Mouse (Mus musculus): ENCODE measurements around the gene Rnf227. TPM values are rescaled to one million over a fixed set of nuclear protein-coding genes. Genes with fewer than 3 reads are reported as not detected.

The Rnf227 gene
- polyA plus RNA-seq, 1 experiment: 0.06 TPM

GRCm38 (mm10) chr11:69372056-69372779 lies 32.0 kb downstream of the Rnf227 start:
- no peak for TF ChIP-seq TAL1 (IDR thresholded peaks at IDR 0.05; ENCODE audit: low read length)
- no peak for TF ChIP-seq GATA1 (IDR thresholded peaks at IDR 0.05; ENCODE audit: low read length)
- peaks cover 52% of the 10 kb centered on the region for H3K27me3 ChIP-seq (ENCODE audit: control insufficient read depth)
- H3K36me3 ChIP-seq (ENCODE audit: control insufficient read depth): peaks cover 5% of the 10 kb centered on the region; the same call in 1 of the 2 replicates
- H3K4me1 ChIP-seq (ENCODE audit: control insufficient read depth): peaks cover 71% of the 10 kb centered on the region
- peak overlapping the region; percentile 59 for H3K4me3 ChIP-seq (replicated peaks)
- H3K9me3 ChIP-seq (ENCODE audit: control insufficient read depth, low read length): peaks cover 7% of the 10 kb centered on the region; the same call in 1 of the 2 replicates

DNA sequence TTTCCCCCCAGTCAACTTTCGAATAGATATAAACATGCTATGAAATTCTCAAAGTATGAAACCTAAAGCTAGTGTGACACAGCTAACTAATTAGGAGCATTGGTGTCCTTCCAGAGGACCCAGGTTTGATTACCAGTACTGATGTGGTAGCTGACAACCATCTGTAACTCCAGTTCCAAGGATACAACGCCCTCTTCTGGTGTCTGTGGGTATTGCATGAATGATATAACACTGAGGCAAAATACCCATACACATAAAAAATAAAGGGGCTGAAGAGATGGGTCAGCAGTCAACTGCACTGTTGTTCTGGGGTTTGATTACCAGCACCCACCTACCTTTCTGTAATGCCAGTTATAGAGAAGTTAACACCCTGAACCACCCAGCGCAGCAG lies 32.5 kb downstream of the Rnf227 start:
- H3K4me3 ChIP-seq (replicated peaks): peak overlapping the region; percentile 59
- peaks cover 70% of the 10 kb centered on the region for H3K4me1 ChIP-seq (ENCODE audit: control insufficient read depth)
- H3K27me3 ChIP-seq (ENCODE audit: control insufficient read depth): peaks cover 47% of the 10 kb centered on the region
- peaks cover 6% of the 10 kb centered on the region; the same call in 1 of the 2 replicates for H3K9me3 ChIP-seq (ENCODE audit: control insufficient read depth, low read length)
- TF ChIP-seq GATA1 (IDR thresholded peaks at IDR 0.05; ENCODE audit: low read length) (no peak), TAL1 (IDR thresholded peaks at IDR 0.05; ENCODE audit: low read length) (no peak)
- peaks cover 5% of the 10 kb centered on the region; the same call in 1 of the 2 replicates for H3K36me3 ChIP-seq (ENCODE audit: control insufficient read depth)

DNA sequence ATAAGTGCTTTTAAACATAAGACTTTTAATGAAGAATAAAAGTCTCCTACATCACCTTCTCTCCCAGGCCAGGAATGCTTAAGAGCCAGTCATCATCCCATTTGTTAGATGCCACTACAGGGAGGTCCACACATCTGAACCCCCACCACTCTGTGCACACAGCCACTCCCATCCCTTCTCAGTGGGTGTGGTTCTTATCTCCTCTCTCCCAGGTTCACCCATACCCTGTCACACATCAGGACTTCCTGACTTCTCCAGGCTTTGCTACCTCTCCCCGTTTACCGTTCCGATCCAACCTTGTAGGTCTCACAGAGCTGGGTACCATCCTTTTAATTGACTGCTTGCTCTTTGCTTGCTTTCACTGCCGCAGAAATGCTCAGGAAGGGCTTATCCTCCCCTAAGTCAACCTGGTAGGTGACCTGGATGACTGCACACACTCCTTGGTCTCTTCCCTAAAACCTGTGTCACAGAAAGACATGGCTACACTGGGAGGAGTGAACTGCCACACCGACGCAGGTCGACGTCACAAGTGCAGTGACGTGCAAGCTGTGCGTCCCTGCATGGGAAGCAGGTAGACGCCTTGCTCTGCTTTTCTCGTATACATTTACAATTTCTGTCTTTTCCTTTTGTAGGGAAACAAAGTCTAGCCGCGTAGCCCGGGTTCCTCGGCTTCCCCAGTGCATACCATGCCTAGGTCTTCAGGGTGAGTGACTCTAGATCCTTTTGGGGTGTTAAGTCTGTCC lies 33.1 kb downstream of the Rnf227 start:
- Histone ChIP-seq H3K36me3 (ENCODE audit: control insufficient read depth) (peaks cover 5% of the 10 kb centered on the region; the same call in 1 of the 2 replicates), H3K4me1 (ENCODE audit: control insufficient read depth) (peaks cover 63% of the 10 kb centered on the region), H3K4me3 (replicated peaks) (peak overlapping the region; percentile 59), H3K9me3 (ENCODE audit: control insufficient read depth, low read length) (peaks cover under 1% of the 10 kb centered on the region; the same call in 1 of the 2 replicates), H3K27me3 (ENCODE audit: control insufficient read depth) (peaks cover 41% of the 10 kb centered on the region)
- TF ChIP-seq GATA1 (IDR thresholded peaks at IDR 0.05; ENCODE audit: low read length): peak; percentile 78
- peak; percentile 69 for TF ChIP-seq TAL1 (IDR thresholded peaks at IDR 0.05; ENCODE audit: low read length)

- TF ChIP-seq TAL1 (IDR thresholded peaks at IDR 0.05; ENCODE audit: low read length) (no peak), GATA1 (IDR thresholded peaks at IDR 0.05; ENCODE audit: low read length) (no peak)
- H3K27me3 ChIP-seq (ENCODE audit: control insufficient read depth): peaks cover 18% of the 10 kb centered on the region
- H3K4me3 ChIP-seq (replicated peaks): no peak overlapping the region
- H3K9me3 ChIP-seq (ENCODE audit: control insufficient read depth, low read length): no peaks in the 10 kb centered on the region
- H3K36me3 ChIP-seq (ENCODE audit: control insufficient read depth): peaks cover 5% of the 10 kb centered on the region; the same call in 1 of the 2 replicates
- peaks cover 60% of the 10 kb centered on the region for H3K4me1 ChIP-seq (ENCODE audit: control insufficient read depth)
These were observed 35.4 kb downstream of the Rnf227 start for GRCm38 (mm10) chr11:69375646-69376045.

DNA sequence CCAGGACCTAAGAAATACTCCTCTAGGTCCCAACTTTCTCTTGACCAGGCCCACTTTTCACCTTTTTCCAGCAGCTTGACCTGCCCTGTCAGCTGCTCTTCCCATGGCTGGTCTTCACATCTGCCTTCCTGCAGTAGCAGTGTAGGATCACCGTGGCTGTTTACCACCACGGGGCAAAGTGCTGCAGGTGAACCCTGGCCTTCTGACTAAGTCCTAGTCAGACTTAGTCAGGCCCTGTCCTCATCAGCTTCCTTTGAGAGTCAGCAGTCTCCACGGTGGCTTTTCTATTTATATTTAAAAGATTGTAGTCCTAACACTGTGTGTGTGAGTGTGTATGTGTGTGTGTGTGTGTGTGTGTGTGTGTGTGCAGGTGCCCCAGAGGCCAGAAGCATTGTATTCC lies 37.5 kb downstream of the Rnf227 start:
- Histone ChIP-seq H3K36me3 (ENCODE audit: control insufficient read depth) (peaks cover 5% of the 10 kb centered on the region; the same call in 1 of the 2 replicates), H3K4me3 (replicated peaks) (no peak overlapping the region), H3K9me3 (ENCODE audit: control insufficient read depth, low read length) (no peaks in the 10 kb centered on the region), H3K27me3 (ENCODE audit: control insufficient read depth) (peaks cover 5% of the 10 kb centered on the region), H3K4me1 (ENCODE audit: control insufficient read depth) (peaks cover 39% of the 10 kb centered on the region)
- TF ChIP-seq GATA1 (IDR thresholded peaks at IDR 0.05; ENCODE audit: low read length) (no peak), TAL1 (IDR thresholded peaks at IDR 0.05; ENCODE audit: low read length) (no peak)

GRCm38 (mm10) chr11:69379600-69379999 lies 39.3 kb downstream of the Rnf227 start:
- peaks cover 5% of the 10 kb centered on the region; the same call in 1 of the 2 replicates for H3K27me3 ChIP-seq (ENCODE audit: control insufficient read depth)
- H3K4me3 ChIP-seq (replicated peaks): no peak overlapping the region
- peaks cover 3% of the 10 kb centered on the region; the same call in 1 of the 2 replicates for H3K36me3 ChIP-seq (ENCODE audit: control insufficient read depth)
- peaks cover 21% of the 10 kb centered on the region for H3K4me1 ChIP-seq (ENCODE audit: control insufficient read depth)
- no peaks in the 10 kb centered on the region for H3K9me3 ChIP-seq (ENCODE audit: control insufficient read depth, low read length)
- TF ChIP-seq TAL1 (IDR thresholded peaks at IDR 0.05; ENCODE audit: low read length): no peak
- no peak for TF ChIP-seq GATA1 (IDR thresholded peaks at IDR 0.05; ENCODE audit: low read length)

GRCm38 (mm10) chr11:69381356-69381755 lies 41.1 kb downstream of the Rnf227 start:
- no peaks in the 10 kb centered on the region for H3K36me3 ChIP-seq (ENCODE audit: control insufficient read depth)
- no peak overlapping the region for H3K4me3 ChIP-seq (replicated peaks)
- peaks cover 12% of the 10 kb centered on the region for H3K4me1 ChIP-seq (ENCODE audit: control insufficient read depth)
- no peak for TF ChIP-seq GATA1 (IDR thresholded peaks at IDR 0.05; ENCODE audit: low read length)
- TF ChIP-seq TAL1 (IDR thresholded peaks at IDR 0.05; ENCODE audit: low read length): no peak
- H3K9me3 ChIP-seq (ENCODE audit: control insufficient read depth, low read length): no peaks in the 10 kb centered on the region
- peaks cover 5% of the 10 kb centered on the region; the same call in 1 of the 2 replicates for H3K27me3 ChIP-seq (ENCODE audit: control insufficient read depth)

- no peak overlapping the region for H3K4me3 ChIP-seq (replicated peaks)
- H3K27me3 ChIP-seq (ENCODE audit: control insufficient read depth): peaks cover 5% of the 10 kb centered on the region; the same call in 1 of the 2 replicates
- H3K36me3 ChIP-seq (ENCODE audit: control insufficient read depth): no peaks in the 10 kb centered on the region
- peaks cover 6% of the 10 kb centered on the region for H3K4me1 ChIP-seq (ENCODE audit: control insufficient read depth)
- H3K9me3 ChIP-seq (ENCODE audit: control insufficient read depth, low read length): no peaks in the 10 kb centered on the region
- TF ChIP-seq TAL1 (IDR thresholded peaks at IDR 0.05; ENCODE audit: low read length): no peak
- TF ChIP-seq GATA1 (IDR thresholded peaks at IDR 0.05; ENCODE audit: low read length): no peak
These were observed 42.3 kb downstream of the Rnf227 start for GRCm38 (mm10) chr11:69382478-69383105.
